ENCODE assay signal across 14 mouse cellular contexts in the genomic region with DNA sequence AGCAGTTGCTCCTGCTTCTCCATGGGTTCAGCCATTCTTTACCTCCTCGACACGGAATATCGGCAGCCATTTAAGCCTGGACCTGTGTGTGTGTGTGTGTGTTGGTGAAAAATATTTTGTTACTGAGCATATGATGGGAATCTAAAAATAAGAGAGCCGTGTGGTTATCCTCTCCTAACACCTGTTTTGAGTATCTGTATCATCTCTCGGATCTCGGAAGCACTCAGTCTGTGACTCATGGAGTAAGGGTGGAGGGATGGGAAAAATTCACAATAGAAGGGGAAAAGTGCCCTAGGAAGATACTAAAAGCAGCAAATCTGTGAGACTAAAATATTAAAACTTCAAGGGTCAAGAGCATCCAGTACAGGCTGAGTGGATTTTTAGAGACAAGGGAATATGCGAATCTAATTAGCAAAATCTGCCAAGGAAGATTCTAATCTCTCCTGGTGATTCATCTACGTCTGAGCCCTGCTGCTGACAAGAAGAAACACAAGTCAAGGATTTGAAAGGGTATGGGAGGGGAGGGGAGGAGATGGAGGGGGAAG.
"Had no signal": no experiment of that assay in that cellular context is flagged by ENCODE, and none has a peak within 500 bp of the region (broad histone marks: within the 10 kb centered on the region; RNA-seq: fewer than 3 reads in every experiment).

No protein-coding gene starts in this region.

- H3K4me3 ChIP-seq: liver, embryonic 13.5 days; neural tube, embryonic 12.5 days; neural tube, embryonic 15.5 days; stomach, embryonic 15.5 days had no signal

- H3K36me3 ChIP-seq: liver, embryonic 13.5 days; neural tube, embryonic 12.5 days; neural tube, embryonic 15.5 days; stomach, embryonic 15.5 days had no signal

- H3K27me3 ChIP-seq: liver, embryonic 13.5 days; neural tube, embryonic 12.5 days; neural tube, embryonic 15.5 days; stomach, embryonic 15.5 days had no signal

- DNase-seq: kidney, postnatal 25 days; liver, embryonic 13.5 days; lung, adult 2 months; lung, postnatal 14 days; lung, postnatal 4 days; midbrain, embryonic 14.5 days; retina, postnatal 1 day; right cerebral cortex, postnatal 25 days; spleen, adult 18-20 months; thymus, postnatal 25 days had no signal

- H3K4me2 ChIP-seq: liver, embryonic 13.5 days; midbrain, embryonic 11.5 days; neural tube, embryonic 12.5 days; neural tube, embryonic 15.5 days; stomach, embryonic 15.5 days had no signal
